Mouse (Mus musculus): ENCODE measurements around the gene Gm20388.

GRCm38 (mm10) chr8:123510819-123511218, 3600.2 kb downstream of the Gm20388 start:
- TF ChIP-seq CTCF (IDR thresholded peaks at IDR 0.05; ENCODE audit: insufficient read depth, low read depth, low read length) (no peak), POLR2A (IDR thresholded peaks at IDR 0.05; ENCODE audit: insufficient read depth, low read depth, low read length) (no peak)

All from olfactory bulb, adult 2 months (tissue).